Mouse (Mus musculus) hindbrain, embryonic 14.5 days (tissue): ENCODE measurements at regions not wholly inside any gene's neighbourhood (a gene's known extent, or its start where the extent isn't known, plus 50 kb on each side); places are given as distances from the start of the nearest gene placed in this dataset.
A peak's percentile ranks its signal among the peaks of the same experiment; 100 is the strongest.

Experiments used
- ATAC-seq: fragments of 200-750 bp; cut with Nextera tagmentation; 2 replicates; pipeline ENCODE4 v1.8.0; 2017; ENCODE audit warnings: moderate number of reproducible peaks, mild to moderate bottlenecking, moderate TSS enrichment, moderate library complexity; ENCODE audit not compliant: low FRiP score
- DNase-seq: peaks from one replicate; pipeline ENCODE4 v3.0.0-alpha.2; 2015; ENCODE audit warnings: low spot score
- H3K27ac ChIP-seq: fragments of 300-500 bp; sonication (generic); 2 replicates; pipeline ENCODE4 v1.5.1; 2014; ENCODE audit warnings: mild to moderate bottlenecking, moderate library complexity
- H3K27me3 ChIP-seq: fragments of 300-500 bp; sonication (generic); 2 replicates; pipeline ENCODE4 v1.6.1; 2014; ENCODE audit warnings: mild to moderate bottlenecking, low read length, mixed read lengths; ENCODE audit not compliant: control insufficient read depth, insufficient read depth
- H3K36me3 ChIP-seq: fragments of 300-500 bp; sonication (generic); replicated peaks from 2 replicates; pipeline ENCODE4 v1.6.1; 2014; ENCODE audit not compliant: control insufficient read depth, insufficient read depth
- H3K4me1 ChIP-seq: fragments of 300-500 bp; sonication (generic); replicated peaks from 2 replicates; pipeline ENCODE4 v1.6.1; 2014; ENCODE audit warnings: antibody characterized with exemption, low read length, mixed read lengths; ENCODE audit not compliant: control insufficient read depth, insufficient read depth
- H3K4me2 ChIP-seq: fragments of 300-500 bp; sonication (generic); replicated peaks from 2 replicates; pipeline ENCODE4 v1.6.1; 2014; ENCODE audit warnings: mild to moderate bottlenecking, moderate library complexity
- H3K4me3 ChIP-seq: fragments of 300-500 bp; sonication (generic); replicated peaks from 2 replicates; pipeline ENCODE4 v1.5.1; 2014; ENCODE audit warnings: mild to moderate bottlenecking, low read length
- H3K9ac ChIP-seq: fragments of 300-500 bp; sonication (generic); 2 replicates; pipeline ENCODE4 v1.6.1; 2014
- H3K9me3 ChIP-seq: fragments of 300-500 bp; sonication (generic); 2 replicates; pipeline ENCODE4 v1.6.1; 2016; ENCODE audit warnings: low read length; ENCODE audit not compliant: control insufficient read depth
- WGBS: fragments of 180-500 bp; shearing (Covaris S2); extraction: QIAGEN DNeasy Blood & Tissue Kit; methylation state at CpG from one replicate; pipeline ENCODE4 v1.1.7; 2014; 5-methylcytosine and 5-hydroxymethylcytosine counted together

DNA sequence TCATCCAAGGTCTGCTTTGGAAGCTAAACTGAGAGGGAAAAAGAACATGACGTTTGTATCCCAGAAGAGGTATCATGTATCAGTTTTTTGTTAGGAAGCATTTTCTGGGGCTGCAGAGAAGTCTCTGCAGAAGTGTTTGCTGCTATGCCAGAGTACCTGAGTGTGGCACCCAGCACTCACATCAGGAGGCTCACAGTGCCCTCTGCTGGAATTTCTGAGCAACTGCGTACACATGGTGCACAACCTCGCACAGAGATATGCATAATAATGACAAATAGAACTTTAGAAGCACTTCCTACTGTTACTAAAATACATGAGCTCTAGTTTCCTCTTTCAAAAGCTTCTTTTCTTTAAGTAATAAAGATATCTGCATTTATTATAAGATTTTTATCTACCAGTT is 343.7 kb upstream of the Id4 start:
- Histone ChIP-seq H3K27ac (no peak overlapping the region), H3K36me3 (no peaks in the 10 kb centered on the region), H3K9me3 (no peaks in the 10 kb centered on the region), H3K4me3 (no peak overlapping the region), H3K4me2 (no peak overlapping the region), H3K4me1 (no peaks in the 10 kb centered on the region), H3K27me3 (no peaks in the 10 kb centered on the region), H3K9ac (no peak overlapping the region)
- no peak for DNase-seq
- no peak for ATAC-seq
- WGBS, result 96% methylated on average over 3 of the region's 3 CpGs

DNA sequence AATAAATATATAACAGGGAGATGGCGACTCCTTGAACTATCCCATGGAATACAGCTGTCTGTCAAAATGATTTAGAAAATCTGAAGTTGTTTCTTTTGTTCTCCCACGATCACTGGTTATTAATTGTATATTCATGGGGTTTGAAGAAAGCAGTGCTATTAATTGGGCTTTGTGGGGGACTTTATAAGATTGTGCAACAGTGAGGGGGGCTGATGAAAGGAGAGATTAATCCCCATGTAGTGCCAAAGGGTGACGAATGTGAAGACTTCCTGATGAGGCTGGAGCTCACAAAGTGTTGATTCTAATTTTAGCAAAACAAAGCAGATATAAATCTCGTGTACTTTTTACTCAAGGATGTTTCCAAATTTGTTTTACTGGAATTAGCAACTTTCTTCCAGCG is 340.0 kb upstream of the Id4 start:
- H3K4me3 ChIP-seq, result no peak overlapping the region
- WGBS, result 56% methylated on average over 5 of the region's 5 CpGs
- no peak for DNase-seq
- no peak for ATAC-seq
- H3K4me1 ChIP-seq, result no peaks in the 10 kb centered on the region
- H3K27ac ChIP-seq, result no peak overlapping the region
- H3K27me3 ChIP-seq, result no peaks in the 10 kb centered on the region
- H3K9ac ChIP-seq, result no peak overlapping the region
- no peak overlapping the region for H3K4me2 ChIP-seq
- H3K36me3 ChIP-seq, result no peaks in the 10 kb centered on the region
- H3K9me3 ChIP-seq, result no peaks in the 10 kb centered on the region

DNA sequence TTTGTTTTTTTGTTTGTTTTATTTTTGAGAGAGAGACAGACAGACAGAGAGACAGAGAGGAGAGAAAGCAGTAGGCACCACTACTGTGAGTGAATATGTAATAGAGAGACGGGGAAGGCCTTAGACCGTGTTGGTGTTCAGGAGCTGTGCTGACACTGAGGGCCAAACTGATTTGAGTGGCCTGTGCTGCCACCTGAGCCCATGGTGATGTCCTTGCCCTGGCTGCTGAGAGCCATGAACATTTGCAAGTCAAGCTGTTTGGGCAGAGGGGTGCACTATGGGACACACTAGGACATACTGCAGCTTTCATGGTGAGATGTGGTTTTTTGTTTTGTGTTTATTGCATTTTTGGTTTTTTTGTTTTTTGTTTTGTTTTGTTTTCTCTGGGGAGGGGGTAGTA is 320.3 kb upstream of the Id4 start:
- 0 out of 2 replicates have a peak, but pooled peaks cover 1% of the 10 kb centered on the region for H3K9me3 ChIP-seq
- H3K27me3 ChIP-seq, result no peaks in the 10 kb centered on the region
- H3K27ac ChIP-seq, result no peak overlapping the region
- H3K4me2 ChIP-seq, result no peak overlapping the region
- no peak overlapping the region for H3K9ac ChIP-seq
- ATAC-seq (no peak), DNase-seq (no peak)
- H3K4me1 ChIP-seq, result peaks cover 24% of the 10 kb centered on the region
- no peaks in the 10 kb centered on the region for H3K36me3 ChIP-seq
- WGBS, result 48% methylated on average over 2 of the region's 2 CpGs
- H3K4me3 ChIP-seq, result no peak overlapping the region

DNA sequence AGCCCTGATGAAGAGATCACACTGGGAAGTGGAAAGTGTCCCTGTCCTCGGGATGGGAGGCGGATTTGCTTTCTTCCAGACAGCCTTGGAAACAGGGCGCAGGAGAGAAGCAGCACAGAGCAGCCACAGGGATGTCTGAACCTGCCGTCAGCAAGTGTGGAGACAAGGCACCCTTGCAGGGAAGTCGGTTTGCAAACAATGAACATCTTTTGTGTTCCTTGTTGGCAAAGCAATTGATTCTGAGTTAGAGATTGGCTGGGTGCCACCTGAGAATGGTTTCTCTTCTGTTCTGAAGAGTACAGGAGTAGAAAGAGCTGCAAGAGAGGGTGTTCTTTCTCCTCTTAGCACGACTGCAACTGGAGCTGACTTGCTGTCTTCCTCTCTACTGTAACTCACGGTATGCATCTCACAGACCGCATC is 318.6 kb upstream of the Id4 start:
- ATAC-seq (peak; percentile 43; the same call in 1 of the 2 replicates), DNase-seq (peak; percentile 71)
- 5% methylated on average over 8 of the region's 8 CpGs for WGBS
- H3K27ac ChIP-seq, result peak overlapping the region; percentile 84
- H3K9me3 ChIP-seq, result no peaks in the 10 kb centered on the region
- peak overlapping the region; percentile 49 for H3K9ac ChIP-seq
- H3K4me2 ChIP-seq, result peak overlapping the region; percentile 43
- H3K4me1 ChIP-seq, result peaks cover 24% of the 10 kb centered on the region
- no peaks in the 10 kb centered on the region for H3K27me3 ChIP-seq
- no peaks in the 10 kb centered on the region for H3K36me3 ChIP-seq
- H3K4me3 ChIP-seq, result peak overlapping the region; percentile 16; the same call in 1 of the 2 replicates

DNA sequence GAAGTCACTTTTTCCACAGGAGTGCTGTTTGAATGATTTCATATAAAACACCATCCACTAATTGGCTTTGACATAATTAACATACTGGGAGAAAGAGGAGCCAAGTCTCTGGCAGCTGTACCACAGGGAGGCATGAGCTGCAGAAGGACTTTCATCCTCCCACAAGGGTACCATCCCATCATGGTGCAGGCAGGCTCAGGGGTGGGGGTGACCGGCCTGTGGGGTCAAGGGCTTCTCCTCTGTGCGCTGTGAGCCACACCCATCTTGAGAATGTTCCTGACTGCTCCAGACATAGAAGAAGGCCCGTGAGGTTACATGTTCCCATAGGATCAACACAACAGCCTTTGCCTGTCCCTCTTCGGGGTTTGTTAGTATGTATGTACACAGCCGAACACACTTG is 317.4 kb upstream of the Id4 start:
- ATAC-seq (no peak), DNase-seq (no peak)
- 73% methylated on average over 5 of the region's 5 CpGs for WGBS
- no peaks in the 10 kb centered on the region for H3K9me3 ChIP-seq
- H3K27me3 ChIP-seq, result no peaks in the 10 kb centered on the region
- H3K9ac ChIP-seq, result no peak overlapping the region
- H3K27ac ChIP-seq, result no peak overlapping the region
- no peak overlapping the region for H3K4me2 ChIP-seq
- H3K4me1 ChIP-seq, result peaks cover 33% of the 10 kb centered on the region
- H3K36me3 ChIP-seq, result no peaks in the 10 kb centered on the region
- no peak overlapping the region for H3K4me3 ChIP-seq

DNA sequence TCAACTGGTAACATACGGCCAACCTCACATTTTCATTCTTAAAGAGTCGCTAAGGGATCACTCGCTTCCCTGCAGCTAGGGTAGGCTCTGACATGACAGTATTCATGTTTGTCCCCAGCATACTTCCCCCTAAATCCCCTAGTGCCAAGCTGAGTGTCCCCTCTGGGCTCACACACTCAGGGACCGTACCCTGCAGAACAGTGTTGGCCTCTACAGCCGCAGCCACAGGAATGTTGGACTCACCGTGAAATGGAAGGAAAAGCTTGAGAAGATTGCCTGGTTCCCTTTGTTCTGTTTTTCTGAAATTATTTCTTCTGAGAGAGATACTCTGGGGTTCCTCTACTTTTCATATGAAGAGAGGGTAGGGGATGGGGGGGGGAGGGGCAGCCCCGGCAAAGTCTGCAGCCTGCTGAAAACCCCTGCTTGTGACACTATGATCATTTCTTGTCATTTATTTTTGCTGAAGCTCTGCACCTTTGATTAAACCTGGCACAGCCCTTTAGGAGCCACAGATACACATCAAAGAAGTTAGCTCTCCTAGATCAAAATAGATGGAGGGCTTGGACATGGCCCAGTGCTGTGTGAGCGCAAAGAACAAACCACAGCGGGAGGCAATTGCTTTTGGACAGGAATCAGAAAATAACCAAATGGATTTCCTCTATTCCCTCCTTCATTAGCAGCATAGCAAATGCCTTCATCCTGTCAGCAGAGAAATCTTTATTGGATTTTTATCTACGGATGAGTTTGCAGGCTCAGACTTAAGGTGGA is 312.7 kb upstream of the Id4 start:
- no peak overlapping the region for H3K4me3 ChIP-seq
- no peak overlapping the region for H3K4me2 ChIP-seq
- no peak overlapping the region for H3K9ac ChIP-seq
- no peak for ATAC-seq
- DNase-seq, result peak; percentile 55
- no peaks in the 10 kb centered on the region for H3K27me3 ChIP-seq
- WGBS, result 58% methylated on average over 10 of the region's 10 CpGs
- peaks cover 29% of the 10 kb centered on the region for H3K4me1 ChIP-seq
- H3K27ac ChIP-seq, result peak overlapping the region; percentile 44
- no peaks in the 10 kb centered on the region for H3K9me3 ChIP-seq
- no peaks in the 10 kb centered on the region for H3K36me3 ChIP-seq

DNA sequence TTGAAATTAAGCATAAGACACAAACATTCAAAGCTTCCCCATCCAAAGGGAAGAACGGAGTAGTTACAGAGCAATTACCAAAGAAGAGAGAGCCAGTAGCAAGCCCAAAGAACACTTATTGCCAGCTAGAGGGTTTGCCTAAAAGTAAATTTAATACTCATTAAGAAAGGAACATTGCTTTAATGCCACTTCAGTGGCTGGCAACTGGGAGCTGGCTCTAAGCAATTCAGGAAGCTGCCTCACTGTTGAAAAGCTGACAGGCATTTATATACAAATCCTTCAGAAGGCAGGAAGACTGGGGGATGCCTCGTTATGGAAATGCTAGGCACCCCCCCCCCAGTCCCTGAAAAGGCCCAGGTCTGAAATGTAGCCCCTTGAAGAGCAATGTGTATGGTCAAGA is 310.6 kb upstream of the Id4 start:
- Histone ChIP-seq H3K27ac (peak overlapping the region; percentile 77), H3K4me3 (no peak overlapping the region), H3K36me3 (no peaks in the 10 kb centered on the region), H3K9ac (no peak overlapping the region), H3K4me1 (peaks cover 32% of the 10 kb centered on the region), H3K9me3 (no peaks in the 10 kb centered on the region), H3K4me2 (no peak overlapping the region), H3K27me3 (no peaks in the 10 kb centered on the region)
- ATAC-seq (no peak), DNase-seq (no peak)
- WGBS, result 39% methylated on average over 2 of the region's 2 CpGs

DNA sequence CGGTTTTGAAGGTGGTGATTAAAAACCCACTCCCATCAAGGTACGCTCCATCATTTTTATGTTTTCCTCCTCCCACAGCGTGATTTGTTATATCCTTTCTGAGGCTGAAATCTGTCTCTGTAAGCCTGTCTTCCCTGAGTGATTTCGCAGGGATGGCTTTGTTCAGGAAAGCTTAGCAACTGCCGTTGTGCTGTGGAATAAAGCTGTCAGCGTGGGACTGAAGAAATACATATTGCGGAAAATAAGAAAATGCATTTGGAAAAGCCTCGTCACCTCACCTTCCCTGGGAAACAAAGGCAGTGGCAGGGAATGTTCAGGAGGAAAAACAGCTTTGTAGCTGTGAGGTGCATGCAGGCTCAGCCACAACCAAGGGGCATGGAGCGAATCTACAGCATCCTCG is 310.0 kb upstream of the Id4 start:
- WGBS, result 48% methylated on average over 10 of the region's 10 CpGs
- DNase-seq (no peak), ATAC-seq (no peak)
- Histone ChIP-seq H3K4me3 (no peak overlapping the region), H3K9ac (peak overlapping the region; percentile 12; the same call in 1 of the 2 replicates), H3K27me3 (no peaks in the 10 kb centered on the region), H3K36me3 (no peaks in the 10 kb centered on the region), H3K27ac (peak overlapping the region; percentile 77), H3K4me1 (peaks cover 37% of the 10 kb centered on the region), H3K4me2 (0 out of 2 replicates have a peak overlapping the region, but pooled peaks have one; percentile 11), H3K9me3 (no peaks in the 10 kb centered on the region)

DNA sequence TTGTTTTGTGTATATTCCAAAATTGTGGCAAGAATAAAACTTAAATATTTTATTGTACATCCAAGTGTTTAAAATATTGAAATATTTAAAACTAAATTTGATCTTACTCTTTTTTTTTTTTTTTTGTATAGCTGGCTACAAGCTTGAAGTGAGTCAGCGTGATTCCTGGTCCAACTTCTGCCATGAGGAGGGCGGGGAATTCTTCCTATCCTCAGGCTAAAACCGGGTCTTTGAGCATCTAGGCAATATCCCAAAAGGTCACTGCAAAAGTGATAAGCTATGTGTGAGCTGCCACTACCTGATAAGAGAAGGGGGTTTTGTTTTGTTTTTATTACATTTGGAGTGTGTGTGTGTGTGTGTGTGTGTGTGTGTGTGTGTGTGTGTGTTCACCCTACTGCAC is 308.1 kb upstream of the Id4 start:
- 81% methylated on average over 3 of the region's 3 CpGs for WGBS
- ATAC-seq, result no peak

More for the DNA sequence above, 308.1 kb upstream of the Id4 start:
- no peaks in the 10 kb centered on the region for H3K36me3 ChIP-seq
- no peaks in the 10 kb centered on the region for H3K9me3 ChIP-seq
- no peaks in the 10 kb centered on the region for H3K27me3 ChIP-seq
- no peak overlapping the region for H3K27ac ChIP-seq
- DNase-seq, result no peak
- peaks cover 34% of the 10 kb centered on the region for H3K4me1 ChIP-seq
- no peak overlapping the region for H3K4me3 ChIP-seq
- no peak overlapping the region for H3K9ac ChIP-seq
- no peak overlapping the region for H3K4me2 ChIP-seq
